Mouse (Mus musculus) stomach, embryonic 16.5 days (tissue): ENCODE results near the gene Dennd1b. TPM values are rescaled to one million over a fixed set of nuclear protein-coding genes. Genes with fewer than 3 reads are reported as not detected.

Experiments used
- ATAC-seq: fragments of 200-750 bp; cut with Nextera tagmentation; 2 replicates; pipeline ENCODE4 v1.8.0; 2017; ENCODE audit warnings: moderate number of reproducible peaks, moderate TSS enrichment; ENCODE audit not compliant: insufficient read depth, low FRiP score
- H3K27ac ChIP-seq: fragments of 300-500 bp; sonication (generic); 2 replicates; pipeline ENCODE4 v1.5.1; 2014; ENCODE audit warnings: low read length
- H3K27me3 ChIP-seq: fragments of 300-500 bp; sonication (generic); 2 replicates; pipeline ENCODE4 v1.6.1; 2014; ENCODE audit warnings: low read length, control low read depth, mixed read lengths; ENCODE audit not compliant: control insufficient read depth, insufficient read depth
- H3K36me3 ChIP-seq: fragments of 300-500 bp; sonication (generic); 2 replicates; pipeline ENCODE4 v1.6.1; 2014; ENCODE audit warnings: low read length; ENCODE audit not compliant: control insufficient read depth, insufficient read depth
- H3K4me1 ChIP-seq: fragments of 300-500 bp; sonication (generic); 2 replicates; pipeline ENCODE4 v1.6.1; 2014; ENCODE audit warnings: low read length, control low read depth, mixed read lengths; ENCODE audit not compliant: control insufficient read depth, insufficient read depth
- H3K4me2 ChIP-seq: fragments of 300-500 bp; sonication (generic); 2 replicates; pipeline ENCODE4 v1.6.1; 2014; ENCODE audit warnings: low read depth, low read length, mixed read lengths
- H3K4me3 ChIP-seq: fragments of 300-500 bp; sonication (generic); replicated peaks from 2 replicates; pipeline ENCODE4 v1.5.1; 2014; ENCODE audit warnings: mild to moderate bottlenecking, low read length
- H3K9ac ChIP-seq: fragments of 300-500 bp; sonication (generic); 2 replicates; pipeline ENCODE4 v1.6.1; 2014; ENCODE audit warnings: low read length
- H3K9me3 ChIP-seq: fragments of 300-500 bp; sonication (generic); replicated peaks from 2 replicates; pipeline ENCODE4 v1.6.1; 2016; ENCODE audit warnings: low read length, control low read depth; ENCODE audit not compliant: control insufficient read depth
- WGBS: fragments of 180-500 bp; shearing (Covaris S2); extraction: QIAGEN DNeasy Blood & Tissue Kit; methylation state at CpG from one replicate; pipeline ENCODE4 v1.1.7; 2014; 5-methylcytosine and 5-hydroxymethylcytosine counted together
- polyA plus RNA-seq: library from polyadenylated mRNA; unstranded; fragments of >200 nt; fragmentation: Nextera tagmentation; extraction: Ambion mirVana; gene quantifications from 2 replicates; pipeline ENCODE4 v1.2.1, GENCODE M21; 2015

The Dennd1b gene
- polyA plus RNA-seq: 5.7 and 7.1 TPM in 2 replicates

GRCm38 (mm10) chr1:138963161-138963867 is at the start of gene Dennd1b:
TSS of gene Dennd1b (plus strand) at chr1:138963435.
- Histone ChIP-seq H3K9me3 (no peaks in the 10 kb centered on the region), H3K36me3 (no peaks in the 10 kb centered on the region), H3K4me1 (peaks cover 6% of the 10 kb centered on the region), H3K4me3 (peak within 1 kb of the TSS; percentile 77), H3K27ac (peak within 1 kb of the TSS; percentile 94), H3K9ac (peak within 1 kb of the TSS; percentile 97), H3K4me2 (peak within 1 kb of the TSS; percentile 73), H3K27me3 (no peaks in the 10 kb centered on the region)
- WGBS: 1% methylated on average over 50 of the region's 69 CpGs
- peak; percentile 74 for ATAC-seq

GRCm38 (mm10) chr1:138915596-138915995 is 47.6 kb upstream of the Dennd1b start:
- H3K4me3 ChIP-seq: no peak overlapping the region
- WGBS: 92% methylated on average over 3 of the region's 3 CpGs
- no peak for ATAC-seq
- no peaks in the 10 kb centered on the region for H3K36me3 ChIP-seq
- peaks cover 5% of the 10 kb centered on the region; the same call in 1 of the 2 replicates for H3K4me1 ChIP-seq
- no peak overlapping the region for H3K27ac ChIP-seq
- no peak overlapping the region for H3K4me2 ChIP-seq
- no peak overlapping the region for H3K9ac ChIP-seq
- no peaks in the 10 kb centered on the region for H3K9me3 ChIP-seq
- H3K27me3 ChIP-seq: no peaks in the 10 kb centered on the region

GRCm38 (mm10) chr1:138919601-138920000 is 43.6 kb upstream of the Dennd1b start:
- no peak for ATAC-seq
- WGBS: 71% methylated on average over 5 of the region's 5 CpGs
- no peaks in the 10 kb centered on the region for H3K36me3 ChIP-seq
- no peak overlapping the region for H3K27ac ChIP-seq
- H3K9ac ChIP-seq: no peak overlapping the region
- no peak overlapping the region for H3K4me2 ChIP-seq
- H3K4me3 ChIP-seq: no peak overlapping the region
- H3K4me1 ChIP-seq: no peaks in the 10 kb centered on the region
- no peaks in the 10 kb centered on the region for H3K27me3 ChIP-seq
- no peaks in the 10 kb centered on the region for H3K9me3 ChIP-seq

- Histone ChIP-seq H3K27ac (no peak overlapping the region), H3K4me2 (no peak overlapping the region), H3K36me3 (no peaks in the 10 kb centered on the region), H3K9ac (no peak overlapping the region), H3K27me3 (no peaks in the 10 kb centered on the region), H3K9me3 (no peaks in the 10 kb centered on the region), H3K4me1 (no peaks in the 10 kb centered on the region), H3K4me3 (no peak overlapping the region)
- no peak for ATAC-seq
- WGBS: 79% methylated on average over 3 of the region's 3 CpGs
These were observed 43.2 kb upstream of the Dennd1b start for GRCm38 (mm10) chr1:138920082-138920481.

- no peak for ATAC-seq
- no peaks in the 10 kb centered on the region for H3K4me1 ChIP-seq
- 55% methylated on average over 1 of the region's 1 CpGs for WGBS
- no peak overlapping the region for H3K27ac ChIP-seq
- no peaks in the 10 kb centered on the region for H3K36me3 ChIP-seq
- no peak overlapping the region for H3K9ac ChIP-seq
- H3K27me3 ChIP-seq: no peaks in the 10 kb centered on the region
- H3K4me2 ChIP-seq: no peak overlapping the region
- H3K4me3 ChIP-seq: no peak overlapping the region
- no peaks in the 10 kb centered on the region for H3K9me3 ChIP-seq
These were observed 42.4 kb upstream of the Dennd1b start for GRCm38 (mm10) chr1:138920799-138921198.

GRCm38 (mm10) chr1:138922886-138923285 is 40.3 kb upstream of the Dennd1b start:
- no peak overlapping the region for H3K9ac ChIP-seq
- H3K4me1 ChIP-seq: no peaks in the 10 kb centered on the region
- no peak overlapping the region for H3K4me3 ChIP-seq
- H3K27ac ChIP-seq: no peak overlapping the region
- H3K9me3 ChIP-seq: no peaks in the 10 kb centered on the region
- H3K27me3 ChIP-seq: no peaks in the 10 kb centered on the region
- ATAC-seq: no peak
- H3K36me3 ChIP-seq: no peaks in the 10 kb centered on the region
- no peak overlapping the region for H3K4me2 ChIP-seq
- WGBS: 83% methylated on average over 6 of the region's 6 CpGs

GRCm38 (mm10) chr1:138924282-138924681 is 39.0 kb upstream of the Dennd1b start:
- no peak for ATAC-seq
- no peak overlapping the region for H3K9ac ChIP-seq

GRCm38 (mm10) chr1:138928671-138929483 is 34.4 kb upstream of the Dennd1b start:
- peak overlapping the region; percentile 31 for H3K4me2 ChIP-seq

More at GRCm38 (mm10) chr1:138924282-138924681, 39.0 kb upstream of the Dennd1b start:
- Histone ChIP-seq H3K4me1 (peaks cover 10% of the 10 kb centered on the region), H3K27ac (no peak overlapping the region), H3K9me3 (no peaks in the 10 kb centered on the region), H3K27me3 (no peaks in the 10 kb centered on the region), H3K4me2 (no peak overlapping the region), H3K36me3 (no peaks in the 10 kb centered on the region), H3K4me3 (no peak overlapping the region)
- 72% methylated on average over 2 of the region's 2 CpGs for WGBS

GRCm38 (mm10) chr1:138929985-138930384 is 33.2 kb upstream of the Dennd1b start:
- ATAC-seq: no peak
- Histone ChIP-seq H3K27me3 (no peaks in the 10 kb centered on the region), H3K27ac (peak overlapping the region; percentile 87; the same call in 1 of the 2 replicates), H3K4me2 (no peak overlapping the region), H3K4me3 (no peak overlapping the region), H3K9me3 (no peaks in the 10 kb centered on the region), H3K36me3 (no peaks in the 10 kb centered on the region), H3K4me1 (peaks cover 27% of the 10 kb centered on the region), H3K9ac (no peak overlapping the region)
- 23% methylated on average over 3 of the region's 3 CpGs for WGBS

More at GRCm38 (mm10) chr1:138928671-138929483, 34.4 kb upstream of the Dennd1b start:
- WGBS: 41% methylated on average over 11 of the region's 11 CpGs
- no peaks in the 10 kb centered on the region for H3K9me3 ChIP-seq
- no peaks in the 10 kb centered on the region for H3K27me3 ChIP-seq
- peak; percentile 94 for ATAC-seq
- no peaks in the 10 kb centered on the region for H3K36me3 ChIP-seq
- no peak overlapping the region for H3K4me3 ChIP-seq
- H3K27ac ChIP-seq: peak overlapping the region; percentile 87
- no peak overlapping the region for H3K9ac ChIP-seq
- H3K4me1 ChIP-seq: peaks cover 27% of the 10 kb centered on the region
